Mouse (Mus musculus) kidney, postnatal 0 days (tissue): ENCODE results near the gene Pbx1. TPM values are rescaled to one million over a fixed set of nuclear protein-coding genes. Genes with fewer than 3 reads are reported as not detected.
"Not testable (repeated sequence)": the region's sequence is repeated elsewhere in the genome, so short reads cannot be mapped to it uniquely, and the experiment has no call there.

Source experiments
- ATAC-seq: fragments of 200-750 bp; cut with Nextera tagmentation; replicated peaks from 2 replicates; pipeline ENCODE4 v1.8.0; 2017; ENCODE audit warnings: low read depth, moderate number of reproducible peaks, moderate TSS enrichment, moderate library complexity; ENCODE audit not compliant: low FRiP score
- DNase-seq: peaks from one replicate; pipeline ENCODE4 v3.0.0-alpha.2; 2016; ENCODE audit warnings: low spot score
- H3K27ac ChIP-seq: fragments of 300-500 bp; sonication (generic); 2 replicates; pipeline ENCODE4 v1.5.1; 2014; ENCODE audit warnings: mild to moderate bottlenecking
- H3K27me3 ChIP-seq: fragments of 300-500 bp; sonication (generic); 2 replicates; pipeline ENCODE4 v1.6.1; 2014; ENCODE audit warnings: low read length, mixed read lengths; ENCODE audit not compliant: insufficient read depth
- H3K36me3 ChIP-seq: fragments of 300-500 bp; sonication (generic); 2 replicates; pipeline ENCODE4 v1.6.1; 2014; ENCODE audit warnings: low read length, mixed read lengths; ENCODE audit not compliant: insufficient read depth
- H3K4me1 ChIP-seq: fragments of 300-500 bp; sonication (generic); replicated peaks from 2 replicates; pipeline ENCODE4 v1.6.1; 2014; ENCODE audit warnings: antibody characterized with exemption, low read length, mixed read lengths; ENCODE audit not compliant: insufficient read depth
- H3K4me2 ChIP-seq: fragments of 300-500 bp; sonication (generic); 2 replicates; pipeline ENCODE4 v1.6.1; 2014; ENCODE audit warnings: mild to moderate bottlenecking, low read length, moderate library complexity, mixed read lengths
- H3K4me3 ChIP-seq: fragments of 300-500 bp; sonication (generic); replicated peaks from 2 replicates; pipeline ENCODE4 v1.5.1; 2014; ENCODE audit warnings: low read depth, low read length
- H3K9ac ChIP-seq: fragments of 300-500 bp; sonication (generic); 2 replicates; pipeline ENCODE4 v1.6.1; 2014; ENCODE audit warnings: low read depth, low read length
- H3K9me3 ChIP-seq: fragments of 300-500 bp; sonication (generic); replicated peaks from 2 replicates; pipeline ENCODE4 v1.6.1; 2016; ENCODE audit warnings: low read length, inconsistent platforms, mixed read lengths
- CTCF ChIP-seq: IDR thresholded peaks from 2 replicates; pipeline ENCODE4 v1.5.1; 2016; ENCODE audit warnings: antibody characterized with exemption, low read depth, mild to moderate bottlenecking, moderate library complexity
- WGBS: fragments of 180-500 bp; shearing (Covaris S2); extraction: QIAGEN DNeasy Blood & Tissue Kit; methylation state at CpG from one replicate; pipeline ENCODE4 v1.1.7; 2014; 5-methylcytosine and 5-hydroxymethylcytosine counted together
- polyA plus RNA-seq: library from polyadenylated mRNA; unstranded; fragments of >200 nt; fragmentation: Nextera tagmentation; extraction: Ambion mirVana; gene quantifications from 2 replicates; pipeline ENCODE4 v1.2.1, GENCODE M21; 2015

Pbx1 gene
- polyA plus RNA-seq: 55.7 and 59.4 TPM in 2 replicates

GRCm38 (mm10) chr1:168432232-168432280 is at the start of gene Pbx1:
Gene Pbx1 (minus strand): TSS chr1:168432270.
- H3K9me3 ChIP-seq, H3K36me3 ChIP-seq, H3K27me3 ChIP-seq, H3K4me1 ChIP-seq, ATAC-seq, DNase-seq: not testable (repeated sequence)
- Histone ChIP-seq H3K9ac (peak within 1 kb of the TSS; percentile 78), H3K27ac (peak within 1 kb of the TSS; percentile 94), H3K4me2 (peak within 1 kb of the TSS; percentile 61), H3K4me3 (peak within 1 kb of the TSS; percentile 61)

- no peaks in the 10 kb centered on the region for H3K9me3 ChIP-seq
- ATAC-seq: no peak
- no peak overlapping the region for H3K27ac ChIP-seq
- 75% methylated on average over 8 of the region's 8 CpGs for WGBS
- H3K4me1 ChIP-seq: no peaks in the 10 kb centered on the region
- no peak for TF ChIP-seq CTCF
- H3K9ac ChIP-seq: no peak overlapping the region
- H3K36me3 ChIP-seq: no peaks in the 10 kb centered on the region
- no peak overlapping the region for H3K4me3 ChIP-seq
- no peaks in the 10 kb centered on the region for H3K27me3 ChIP-seq
- no peak overlapping the region for H3K4me2 ChIP-seq
- no peak for DNase-seq
Observed at GRCm38 (mm10) chr1:168479626-168480025, 47.6 kb upstream of the Pbx1 start.

GRCm38 (mm10) chr1:168478829-168479228 is 46.8 kb upstream of the Pbx1 start:
- H3K27me3 ChIP-seq: no peaks in the 10 kb centered on the region
- H3K9ac ChIP-seq: no peak overlapping the region
- H3K4me1 ChIP-seq: no peaks in the 10 kb centered on the region
- DNase-seq (peak; percentile 10), ATAC-seq (no peak)
- H3K4me3 ChIP-seq: no peak overlapping the region
- H3K4me2 ChIP-seq: no peak overlapping the region
- 62% methylated on average over 2 of the region's 2 CpGs for WGBS
- TF ChIP-seq CTCF: peak; percentile 40; the same call in 1 of the 2 replicates
- no peaks in the 10 kb centered on the region for H3K9me3 ChIP-seq
- no peak overlapping the region for H3K27ac ChIP-seq
- no peaks in the 10 kb centered on the region for H3K36me3 ChIP-seq

GRCm38 (mm10) chr1:168476917-168477316 is 44.8 kb upstream of the Pbx1 start:
- Histone ChIP-seq H3K9ac (no peak overlapping the region), H3K4me3 (no peak overlapping the region), H3K36me3 (no peaks in the 10 kb centered on the region), H3K4me1 (no peaks in the 10 kb centered on the region), H3K9me3 (no peaks in the 10 kb centered on the region), H3K4me2 (no peak overlapping the region), H3K27me3 (no peaks in the 10 kb centered on the region), H3K27ac (no peak overlapping the region)
- 68% methylated on average over 3 of the region's 3 CpGs for WGBS
- ATAC-seq (no peak), DNase-seq (no peak)
- TF ChIP-seq CTCF: no peak

- Histone ChIP-seq H3K27ac (no peak overlapping the region), H3K9ac (no peak overlapping the region)
- WGBS: 47% methylated on average over 14 of the region's 14 CpGs
Observed at GRCm38 (mm10) chr1:168476216-168476897, 44.3 kb upstream of the Pbx1 start.

GRCm38 (mm10) chr1:168475579-168476208 is 43.6 kb upstream of the Pbx1 start:
- no peak for DNase-seq
- 85% methylated on average over 17 of the region's 17 CpGs for WGBS
- Histone ChIP-seq H3K9ac (no peak overlapping the region), H3K27ac (no peak overlapping the region), H3K4me1 (no peaks in the 10 kb centered on the region), H3K4me2 (no peak overlapping the region), H3K27me3 (no peaks in the 10 kb centered on the region), H3K9me3 (no peaks in the 10 kb centered on the region), H3K4me3 (no peak overlapping the region), H3K36me3 (no peaks in the 10 kb centered on the region)
- no peak for ATAC-seq
- TF ChIP-seq CTCF: no peak

More at GRCm38 (mm10) chr1:168476216-168476897, 44.3 kb upstream of the Pbx1 start:
- DNase-seq (peak; percentile 40), ATAC-seq (no peak)
- TF ChIP-seq CTCF: no peak
- no peaks in the 10 kb centered on the region for H3K36me3 ChIP-seq
- no peaks in the 10 kb centered on the region for H3K9me3 ChIP-seq
- no peak overlapping the region for H3K4me3 ChIP-seq
- no peaks in the 10 kb centered on the region for H3K4me1 ChIP-seq
- no peak overlapping the region for H3K4me2 ChIP-seq
- H3K27me3 ChIP-seq: no peaks in the 10 kb centered on the region
